Mouse (Mus musculus): ENCODE data around the gene Ppfia1.

The Ppfia1 gene

GRCm38 (mm10) chr7:144553237-144554122, at the start of gene Ppfia1:
Ppfia1 (minus strand) TSS chr7:144553729.
- peaks cover 2% of the 10 kb centered on the region; the same call in 1 of the 2 replicates for H3K36me3 ChIP-seq (ENCODE audit: control insufficient read depth, insufficient read depth, low read length, poor library complexity, severe bottlenecking)
- H3K27me3 ChIP-seq (ENCODE audit: control insufficient read depth, insufficient read depth, low read length, poor library complexity, severe bottlenecking), result no peaks in the 10 kb centered on the region
- peak; percentile 99 for DNase-seq (ENCODE audit: low read depth, low spot score)

- no peaks in the 10 kb centered on the region for H3K27me3 ChIP-seq (ENCODE audit: control insufficient read depth, insufficient read depth, low read length, poor library complexity, severe bottlenecking)
- no peaks in the 10 kb centered on the region for H3K36me3 ChIP-seq (ENCODE audit: control insufficient read depth, insufficient read depth, low read length, poor library complexity, severe bottlenecking)
- no peak for DNase-seq (ENCODE audit: low read depth, low spot score)
These were observed 46.9 kb upstream of the Ppfia1 start for GRCm38 (mm10) chr7:144600333-144600900.

GRCm38 (mm10) chr7:144589508-144589907, 36.0 kb upstream of the Ppfia1 start:
- DNase-seq (ENCODE audit: low read depth, low spot score), result no peak
- H3K27me3 ChIP-seq (ENCODE audit: control insufficient read depth, insufficient read depth, low read length, poor library complexity, severe bottlenecking), result no peaks in the 10 kb centered on the region

GRCm38 (mm10) chr7:144587291-144587690, 33.8 kb upstream of the Ppfia1 start:
- Histone ChIP-seq H3K36me3 (ENCODE audit: control insufficient read depth, insufficient read depth, low read length, poor library complexity, severe bottlenecking) (no peaks in the 10 kb centered on the region), H3K27me3 (ENCODE audit: control insufficient read depth, insufficient read depth, low read length, poor library complexity, severe bottlenecking) (no peaks in the 10 kb centered on the region)
- DNase-seq (ENCODE audit: low read depth, low spot score), result peak; percentile 19

More at GRCm38 (mm10) chr7:144589508-144589907, 36.0 kb upstream of the Ppfia1 start:
- H3K36me3 ChIP-seq (ENCODE audit: control insufficient read depth, insufficient read depth, low read length, poor library complexity, severe bottlenecking), result no peaks in the 10 kb centered on the region

GRCm38 (mm10) chr7:144585648-144586047, 32.1 kb upstream of the Ppfia1 start:
- H3K27me3 ChIP-seq (ENCODE audit: control insufficient read depth, insufficient read depth, low read length, poor library complexity, severe bottlenecking), result no peaks in the 10 kb centered on the region
- no peaks in the 10 kb centered on the region for H3K36me3 ChIP-seq (ENCODE audit: control insufficient read depth, insufficient read depth, low read length, poor library complexity, severe bottlenecking)
- peak; percentile 60 for DNase-seq (ENCODE audit: low read depth, low spot score)

GRCm38 (mm10) chr7:144583619-144584018, 30.1 kb upstream of the Ppfia1 start:
- Histone ChIP-seq H3K36me3 (ENCODE audit: control insufficient read depth, insufficient read depth, low read length, poor library complexity, severe bottlenecking) (no peaks in the 10 kb centered on the region; the same call in 1 of the 2 replicates), H3K27me3 (ENCODE audit: control insufficient read depth, insufficient read depth, low read length, poor library complexity, severe bottlenecking) (no peaks in the 10 kb centered on the region)
- DNase-seq (ENCODE audit: low read depth, low spot score), result peak; percentile 81

GRCm38 (mm10) chr7:144582284-144582980, 28.9 kb upstream of the Ppfia1 start, which contains the start of gene Fadd:
Fadd (minus strand) TSS chr7:144582463.
- Histone ChIP-seq H3K27me3 (ENCODE audit: control insufficient read depth, insufficient read depth, low read length, poor library complexity, severe bottlenecking) (no peaks in the 10 kb centered on the region), H3K36me3 (ENCODE audit: control insufficient read depth, insufficient read depth, low read length, poor library complexity, severe bottlenecking) (no peaks in the 10 kb centered on the region; the same call in 1 of the 2 replicates)
- peak; percentile 96 for DNase-seq (ENCODE audit: low read depth, low spot score)

GRCm38 (mm10) chr7:144581559-144582283, 28.2 kb upstream of the Ppfia1 start:
- Histone ChIP-seq H3K27me3 (ENCODE audit: control insufficient read depth, insufficient read depth, low read length, poor library complexity, severe bottlenecking) (no peaks in the 10 kb centered on the region), H3K36me3 (ENCODE audit: control insufficient read depth, insufficient read depth, low read length, poor library complexity, severe bottlenecking) (no peaks in the 10 kb centered on the region; the same call in 1 of the 2 replicates)
- peak; percentile 84 for DNase-seq (ENCODE audit: low read depth, low spot score)

GRCm38 (mm10) chr7:144577876-144578275, 24.3 kb upstream of the Ppfia1 start:
- no peak for DNase-seq (ENCODE audit: low read depth, low spot score)
- no peaks in the 10 kb centered on the region for H3K27me3 ChIP-seq (ENCODE audit: control insufficient read depth, insufficient read depth, low read length, poor library complexity, severe bottlenecking)
- no peaks in the 10 kb centered on the region; the same call in 1 of the 2 replicates for H3K36me3 ChIP-seq (ENCODE audit: control insufficient read depth, insufficient read depth, low read length, poor library complexity, severe bottlenecking)

- no peak for DNase-seq (ENCODE audit: low read depth, low spot score)
- H3K27me3 ChIP-seq (ENCODE audit: control insufficient read depth, insufficient read depth, low read length, poor library complexity, severe bottlenecking), result no peaks in the 10 kb centered on the region
- no peaks in the 10 kb centered on the region for H3K36me3 ChIP-seq (ENCODE audit: control insufficient read depth, insufficient read depth, low read length, poor library complexity, severe bottlenecking)
These were observed 18.7 kb upstream of the Ppfia1 start for GRCm38 (mm10) chr7:144572234-144572633.

- Histone ChIP-seq H3K27me3 (ENCODE audit: control insufficient read depth, insufficient read depth, low read length, poor library complexity, severe bottlenecking) (no peaks in the 10 kb centered on the region), H3K36me3 (ENCODE audit: control insufficient read depth, insufficient read depth, low read length, poor library complexity, severe bottlenecking) (no peaks in the 10 kb centered on the region)
- no peak for DNase-seq (ENCODE audit: low read depth, low spot score)
These were observed 18.1 kb upstream of the Ppfia1 start for GRCm38 (mm10) chr7:144571598-144571997.

GRCm38 (mm10) chr7:144569428-144569827, 15.9 kb upstream of the Ppfia1 start:
- DNase-seq (ENCODE audit: low read depth, low spot score), result no peak
- H3K27me3 ChIP-seq (ENCODE audit: control insufficient read depth, insufficient read depth, low read length, poor library complexity, severe bottlenecking), result no peaks in the 10 kb centered on the region

GRCm38 (mm10) chr7:144568091-144568490, 14.6 kb upstream of the Ppfia1 start:
- no peaks in the 10 kb centered on the region for H3K36me3 ChIP-seq (ENCODE audit: control insufficient read depth, insufficient read depth, low read length, poor library complexity, severe bottlenecking)
- H3K27me3 ChIP-seq (ENCODE audit: control insufficient read depth, insufficient read depth, low read length, poor library complexity, severe bottlenecking), result no peaks in the 10 kb centered on the region
- DNase-seq (ENCODE audit: low read depth, low spot score), result no peak

More at GRCm38 (mm10) chr7:144569428-144569827, 15.9 kb upstream of the Ppfia1 start:
- no peaks in the 10 kb centered on the region for H3K36me3 ChIP-seq (ENCODE audit: control insufficient read depth, insufficient read depth, low read length, poor library complexity, severe bottlenecking)
